ENCODE assay signal across 15 mouse cellular contexts in the genomic region with DNA sequence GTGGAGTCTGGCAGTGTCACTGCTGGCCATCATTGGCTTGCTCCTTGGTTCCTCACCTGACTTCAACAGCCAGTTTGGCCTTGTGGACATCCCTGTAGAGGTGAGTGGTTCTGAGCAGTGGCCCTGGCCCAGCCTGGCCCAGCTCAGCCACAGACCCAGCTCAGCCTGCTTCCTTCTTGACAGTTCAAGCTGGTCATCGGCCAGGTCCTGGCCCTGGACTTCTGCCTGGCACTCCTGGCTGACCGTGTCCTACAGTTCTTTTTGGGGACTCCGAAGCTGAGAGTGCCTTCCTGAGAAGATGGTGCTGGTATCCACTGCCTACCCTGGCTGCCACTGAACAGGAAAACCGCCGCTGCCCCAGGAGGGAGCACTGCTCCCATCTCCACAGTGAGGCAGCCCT.
"Had no signal": no experiment of that assay in that cellular context is flagged by ENCODE, and none has a peak within 500 bp of the region (broad histone marks: within the 10 kb centered on the region; RNA-seq: fewer than 3 reads in every experiment).

No protein-coding gene starts in this region.

- H3K4me2 ChIP-seq: intestine, embryonic 15.5 days; limb, embryonic 15.5 days; liver, embryonic 15.5 days; lung, embryonic 14.5 days; neural tube, embryonic 13.5 days had no signal

- ATAC-seq: intestine, embryonic 15.5 days had no signal

- H3K27ac ChIP-seq: intestine, embryonic 15.5 days; layer of hippocampus, adult 2 months; midbrain, embryonic 10.5 days had no signal

- H3K9me3 ChIP-seq: intestine, embryonic 15.5 days; limb, embryonic 15.5 days; liver, embryonic 15.5 days; midbrain, embryonic 10.5 days; neural tube, embryonic 13.5 days had no signal

- H3K27me3 ChIP-seq: intestine, embryonic 15.5 days; limb, embryonic 15.5 days; liver, embryonic 15.5 days; neural tube, embryonic 13.5 days had no signal

- H3K4me3 ChIP-seq: intestine, embryonic 15.5 days; layer of hippocampus, adult 2 months; limb, embryonic 15.5 days; liver, embryonic 15.5 days; midbrain, embryonic 10.5 days had no signal

- DNase-seq: kidney, adult 18-20 months; kidney, postnatal 10 days; kidney, postnatal 4 days; left cerebral cortex, postnatal 4 days; lung, embryonic 14.5 days; lung, postnatal 10 days; retina, postnatal 1 day; right cerebral cortex, postnatal 4 days; thymus, postnatal 14 days had no signal

- H3K9ac ChIP-seq: intestine, embryonic 15.5 days; limb, embryonic 15.5 days; liver, embryonic 15.5 days; lung, embryonic 14.5 days; neural tube, embryonic 13.5 days had no signal
